Mouse (Mus musculus) neural tube, embryonic 15.5 days (tissue): Measurements from ENCODE around the gene Dnajb12. TPM values are rescaled to one million over a fixed set of nuclear protein-coding genes. Genes with fewer than 3 reads are reported as not detected.

Experiments
- ATAC-seq: fragments of 200-750 bp; cut with Nextera tagmentation; 2 replicates; pipeline ENCODE4 v1.8.0; 2017; ENCODE audit warnings: mild to moderate bottlenecking, moderate TSS enrichment, moderate library complexity; ENCODE audit not compliant: low FRiP score
- H3K27ac ChIP-seq: fragments of 300-500 bp; sonication (generic); replicated peaks from 2 replicates; pipeline ENCODE4 v1.5.1; 2015; ENCODE audit warnings: mild to moderate bottlenecking, inconsistent platforms
- H3K27me3 ChIP-seq: fragments of 300-500 bp; sonication (generic); replicated peaks from 2 replicates; pipeline ENCODE4 v1.6.1; 2015; ENCODE audit warnings: inconsistent platforms
- H3K36me3 ChIP-seq: fragments of 300-500 bp; sonication (generic); 2 replicates; pipeline ENCODE4 v1.6.1; 2015; ENCODE audit warnings: inconsistent platforms
- H3K4me1 ChIP-seq: fragments of 300-500 bp; sonication (generic); 2 replicates; pipeline ENCODE4 v1.6.1; 2015; ENCODE audit warnings: inconsistent platforms
- H3K4me2 ChIP-seq: fragments of 300-500 bp; sonication (generic); 2 replicates; pipeline ENCODE4 v1.6.1; 2015; ENCODE audit warnings: inconsistent platforms, mild to moderate bottlenecking, moderate library complexity
- H3K4me3 ChIP-seq: fragments of 300-500 bp; sonication (generic); replicated peaks from 2 replicates; pipeline ENCODE4 v1.5.1; 2015; ENCODE audit warnings: mild to moderate bottlenecking, inconsistent platforms
- H3K9ac ChIP-seq: fragments of 300-500 bp; sonication (generic); replicated peaks from 2 replicates; pipeline ENCODE4 v1.6.1; 2015; ENCODE audit warnings: mild to moderate bottlenecking, inconsistent platforms
- H3K9me3 ChIP-seq: fragments of 300-500 bp; sonication (generic); replicated peaks from 2 replicates; pipeline ENCODE4 v1.6.1; 2016; ENCODE audit warnings: inconsistent platforms
- WGBS: fragments of 180-500 bp; shearing (Covaris S2); methylation state at CpG from one replicate; pipeline ENCODE4 v1.1.7; 2015; ENCODE audit warnings: mixed read lengths; 5-methylcytosine and 5-hydroxymethylcytosine counted together
- polyA plus RNA-seq: library from polyadenylated mRNA; unstranded; fragments of >200 nt; fragmentation: Nextera tagmentation; extraction: Ambion mirVana; gene quantifications from 2 replicates; pipeline ENCODE4 v1.2.1, GENCODE M21; 2015

The Dnajb12 gene
- polyA plus RNA-seq, 1 experiment from 2014 or later: 17.2 TPM

DNA sequence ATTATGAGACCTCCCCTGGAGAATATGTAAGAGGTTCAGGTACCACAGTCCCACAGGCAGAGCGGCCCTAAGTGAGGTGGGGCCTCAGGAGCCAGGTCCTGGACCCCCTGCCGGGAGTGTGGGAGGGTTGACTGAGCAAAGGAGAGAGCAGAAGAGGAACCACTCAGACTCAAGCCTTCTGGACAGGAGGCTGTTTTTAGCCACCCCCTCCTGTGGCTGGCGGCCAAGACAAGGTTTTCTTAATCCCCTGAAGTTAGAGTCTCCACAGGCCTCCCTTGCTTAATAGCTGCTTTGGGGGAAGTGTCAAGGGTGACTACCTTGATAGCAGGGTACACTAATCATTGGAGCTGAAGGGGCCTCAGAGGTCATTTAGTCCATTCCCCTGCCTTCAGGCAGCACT is 44.9 kb downstream of the Dnajb12 start:
- WGBS: 51% methylated on average over 3 of the region's 3 CpGs
- H3K36me3 ChIP-seq: no peaks in the 10 kb centered on the region
- H3K4me1 ChIP-seq: peaks cover 19% of the 10 kb centered on the region
- ATAC-seq: no peak
- H3K9ac ChIP-seq: no peak overlapping the region
- no peaks in the 10 kb centered on the region for H3K9me3 ChIP-seq
- H3K27ac ChIP-seq: no peak overlapping the region
- H3K4me2 ChIP-seq: no peak overlapping the region
- H3K4me3 ChIP-seq: no peak overlapping the region
- H3K27me3 ChIP-seq: no peaks in the 10 kb centered on the region

DNA sequence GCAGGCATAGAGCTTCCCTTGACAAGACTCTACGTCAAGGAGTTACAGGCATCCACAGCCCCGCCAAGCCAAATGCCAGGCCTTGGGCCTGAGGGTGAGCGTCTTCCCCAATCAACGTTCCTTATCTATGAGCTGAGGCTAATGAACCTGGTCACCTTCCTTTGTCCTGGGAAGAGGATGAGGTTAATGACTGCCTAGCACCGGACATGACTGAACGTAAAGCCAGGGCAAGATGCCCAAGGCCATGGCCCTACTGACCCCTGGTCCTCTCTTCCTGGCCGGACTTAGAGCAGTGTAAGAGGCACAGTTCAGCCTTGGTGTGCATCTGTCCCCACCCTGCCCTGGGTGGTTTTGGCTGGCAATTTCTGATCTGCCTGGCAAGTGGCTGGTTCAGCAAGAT is 49.8 kb downstream of the Dnajb12 start:
- Histone ChIP-seq H3K36me3 (no peaks in the 10 kb centered on the region), H3K4me1 (peaks cover 7% of the 10 kb centered on the region; the same call in 1 of the 2 replicates), H3K9ac (no peak overlapping the region), H3K4me2 (no peak overlapping the region), H3K4me3 (no peak overlapping the region), H3K9me3 (no peaks in the 10 kb centered on the region), H3K27me3 (no peaks in the 10 kb centered on the region), H3K27ac (no peak overlapping the region)
- no peak for ATAC-seq
- WGBS: 97% methylated on average over 7 of the region's 7 CpGs

DNA sequence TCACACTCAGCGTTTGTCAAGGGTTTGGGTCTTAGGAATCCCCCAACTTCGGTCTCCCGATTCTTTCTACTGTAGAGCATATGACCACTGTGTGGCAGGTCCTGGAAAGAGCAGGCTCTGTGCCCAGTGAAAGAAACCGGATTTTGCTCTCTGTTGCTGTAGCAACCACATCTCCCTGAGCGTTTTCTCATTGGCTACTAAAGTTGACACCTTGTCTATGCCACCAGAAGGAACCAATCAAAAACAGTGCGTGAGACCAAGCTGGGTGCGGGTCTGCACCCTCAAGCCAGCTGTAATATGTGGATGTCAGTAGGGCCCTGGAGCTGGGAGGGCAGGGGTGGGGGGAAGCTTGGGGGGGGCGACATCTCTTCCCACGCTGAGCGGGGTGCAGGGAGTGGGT is 51.6 kb downstream of the Dnajb12 start:
- no peaks in the 10 kb centered on the region for H3K9me3 ChIP-seq
- no peaks in the 10 kb centered on the region for H3K27me3 ChIP-seq
- peak overlapping the region; percentile 30; the same call in 1 of the 2 replicates for H3K27ac ChIP-seq
- no peak overlapping the region for H3K4me3 ChIP-seq
- peaks cover 7% of the 10 kb centered on the region; the same call in 1 of the 2 replicates for H3K4me1 ChIP-seq
- no peak overlapping the region for H3K9ac ChIP-seq
- H3K4me2 ChIP-seq: peak overlapping the region; percentile 39
- no peaks in the 10 kb centered on the region for H3K36me3 ChIP-seq
- ATAC-seq: peak; percentile 89
- 34% methylated on average over 10 of the region's 10 CpGs for WGBS

DNA sequence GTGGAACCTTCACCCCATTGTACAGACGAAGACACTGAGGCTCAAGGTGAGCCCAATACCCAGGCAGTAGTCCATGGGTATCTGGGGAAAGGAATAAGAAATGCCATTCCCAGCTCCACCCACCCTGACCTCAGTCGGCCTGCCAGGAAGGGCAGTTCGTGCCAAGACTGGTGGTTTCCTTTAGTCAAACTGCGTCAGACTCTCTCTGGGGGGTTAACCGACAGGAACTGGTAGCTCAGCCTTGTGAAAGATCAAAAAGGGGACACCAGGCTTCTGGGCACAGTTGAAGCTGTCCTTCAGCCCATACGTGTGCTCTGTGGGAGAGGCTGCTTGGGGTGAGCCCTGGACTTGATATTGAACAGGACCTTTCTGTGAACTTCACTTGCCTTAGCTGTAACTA is 53.2 kb downstream of the Dnajb12 start:
- Histone ChIP-seq H3K4me2 (no peak overlapping the region), H3K9me3 (no peaks in the 10 kb centered on the region), H3K4me3 (no peak overlapping the region), H3K36me3 (no peaks in the 10 kb centered on the region), H3K9ac (no peak overlapping the region), H3K27ac (no peak overlapping the region), H3K27me3 (no peaks in the 10 kb centered on the region), H3K4me1 (peaks cover 7% of the 10 kb centered on the region; the same call in 1 of the 2 replicates)
- 84% methylated on average over 6 of the region's 6 CpGs for WGBS
- no peak for ATAC-seq

DNA sequence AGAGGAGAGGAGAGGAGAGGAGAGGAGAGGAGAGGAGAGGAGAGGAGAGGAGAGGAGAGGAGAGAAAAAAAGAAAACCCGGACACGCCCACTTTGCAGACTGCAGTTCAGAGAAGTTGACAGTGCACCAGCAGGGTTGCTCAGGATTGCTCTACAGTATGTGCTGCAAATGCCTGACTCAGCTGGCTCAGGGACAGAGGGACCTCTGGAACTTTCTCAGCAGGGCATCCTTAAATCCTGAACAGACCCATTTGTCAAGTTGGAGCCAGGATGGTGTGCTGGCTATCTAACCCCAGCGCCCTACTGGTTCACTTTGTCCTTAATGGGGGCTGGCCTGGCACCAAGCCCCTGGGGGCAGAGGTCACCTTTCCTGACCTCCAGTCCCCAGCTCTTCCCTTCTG is 54.7 kb downstream of the Dnajb12 start:
- peaks cover 7% of the 10 kb centered on the region; the same call in 1 of the 2 replicates for H3K4me1 ChIP-seq

DNA sequence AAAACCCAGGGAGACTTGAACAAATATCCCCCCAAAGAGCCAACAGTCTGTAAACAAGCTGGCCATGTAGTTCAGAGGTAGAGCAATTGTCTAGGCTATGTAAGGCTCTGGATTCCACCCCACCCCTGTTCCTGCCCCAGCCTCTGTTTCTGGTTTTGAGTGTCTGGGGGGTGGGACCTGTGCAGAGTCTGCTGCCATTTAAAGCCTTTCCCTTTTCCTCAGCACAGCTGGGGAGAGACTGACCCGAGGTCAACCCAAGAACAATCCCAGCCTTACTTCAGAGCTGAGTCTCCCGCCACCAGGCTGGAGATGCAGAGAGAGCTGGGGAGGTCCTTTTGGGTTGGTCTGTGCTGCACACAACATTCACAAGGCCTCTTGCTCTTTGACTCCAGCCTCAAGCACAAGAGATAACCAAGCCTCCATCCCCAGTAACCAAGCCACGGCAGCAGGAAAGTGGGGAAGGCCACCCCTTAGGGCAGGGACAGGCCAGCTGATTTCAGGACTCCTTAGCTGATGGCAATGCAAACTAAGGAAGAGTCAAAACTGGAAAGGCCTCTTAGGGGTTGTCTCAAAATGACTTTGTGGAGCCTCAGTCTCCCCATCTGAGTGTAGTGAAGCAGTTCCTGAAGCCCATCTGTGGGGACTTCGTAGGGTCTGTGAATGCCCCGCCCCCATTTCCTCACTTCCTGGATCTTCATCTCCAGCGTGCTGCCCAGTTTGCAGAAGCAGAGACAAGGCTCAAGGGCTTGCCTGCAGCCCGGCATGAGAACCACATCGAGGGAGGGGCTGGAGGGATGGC is 56.9 kb downstream of the Dnajb12 start:
- no peak overlapping the region for H3K4me2 ChIP-seq
- 54% methylated on average over 8 of the region's 8 CpGs for WGBS
- no peak overlapping the region for H3K27ac ChIP-seq
- no peaks in the 10 kb centered on the region for H3K9me3 ChIP-seq
- no peak overlapping the region for H3K9ac ChIP-seq
- H3K4me1 ChIP-seq: no peaks in the 10 kb centered on the region
- H3K27me3 ChIP-seq: no peaks in the 10 kb centered on the region
- no peak for ATAC-seq
- no peaks in the 10 kb centered on the region for H3K36me3 ChIP-seq
- H3K4me3 ChIP-seq: no peak overlapping the region

More for the DNA sequence above, 54.7 kb downstream of the Dnajb12 start:
- no peak overlapping the region for H3K9ac ChIP-seq
- no peak overlapping the region for H3K27ac ChIP-seq
- H3K4me3 ChIP-seq: no peak overlapping the region
- ATAC-seq: no peak
- WGBS: 67% methylated on average over 3 of the region's 3 CpGs
- no peaks in the 10 kb centered on the region for H3K27me3 ChIP-seq
- H3K36me3 ChIP-seq: no peaks in the 10 kb centered on the region
- no peaks in the 10 kb centered on the region for H3K9me3 ChIP-seq
- H3K4me2 ChIP-seq: no peak overlapping the region

DNA sequence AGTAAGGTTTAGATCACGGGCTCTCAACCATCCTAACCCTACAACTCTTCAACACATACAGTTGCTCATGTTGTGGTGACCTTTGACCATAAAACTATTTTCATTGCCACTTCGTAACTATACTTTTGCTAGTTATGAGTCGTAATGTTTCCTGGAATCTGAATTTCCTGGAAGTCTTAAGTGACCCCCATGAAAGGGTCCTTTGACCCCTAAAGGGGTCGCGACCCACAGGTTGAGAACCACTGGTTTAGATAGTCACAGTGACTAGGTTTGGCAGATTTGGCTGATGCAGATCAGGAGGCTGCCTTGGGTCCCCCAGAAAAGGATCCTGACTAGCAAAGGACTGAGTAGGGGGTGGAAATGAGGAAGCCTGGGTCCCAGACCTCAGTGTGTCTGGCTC is 59.3 kb downstream of the Dnajb12 start:
- no peaks in the 10 kb centered on the region for H3K36me3 ChIP-seq
- no peaks in the 10 kb centered on the region for H3K27me3 ChIP-seq
- H3K4me1 ChIP-seq: peaks cover 17% of the 10 kb centered on the region
- WGBS: 92% methylated on average over 5 of the region's 5 CpGs
- H3K4me2 ChIP-seq: no peak overlapping the region
- no peak overlapping the region for H3K4me3 ChIP-seq
- H3K27ac ChIP-seq: no peak overlapping the region
- no peak overlapping the region for H3K9ac ChIP-seq
- no peak for ATAC-seq
- H3K9me3 ChIP-seq: no peaks in the 10 kb centered on the region

DNA sequence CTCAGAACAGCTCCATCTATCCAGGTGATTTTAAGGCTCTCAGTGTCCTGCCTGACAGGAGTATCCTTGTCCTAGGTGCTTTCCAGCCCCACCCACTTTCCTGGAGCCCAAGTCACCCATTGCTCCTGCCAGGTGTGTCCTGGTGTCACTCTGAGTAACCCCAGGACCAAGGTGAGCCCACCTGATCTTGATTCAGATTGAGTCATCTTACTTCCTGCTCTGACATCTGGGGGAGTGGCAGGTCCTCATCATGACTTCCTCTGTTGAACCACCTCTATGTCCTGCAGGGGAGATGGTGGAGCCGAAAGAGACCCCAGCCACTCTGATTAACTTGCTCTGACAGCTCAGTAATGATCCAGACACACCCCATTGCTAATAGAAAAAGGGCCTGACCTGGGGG is 59.7 kb downstream of the Dnajb12 start:
- no peak for ATAC-seq
- Histone ChIP-seq H3K27ac (no peak overlapping the region), H3K4me1 (peaks cover 19% of the 10 kb centered on the region), H3K4me2 (no peak overlapping the region), H3K9ac (no peak overlapping the region), H3K27me3 (no peaks in the 10 kb centered on the region), H3K9me3 (no peaks in the 10 kb centered on the region), H3K36me3 (no peaks in the 10 kb centered on the region), H3K4me3 (no peak overlapping the region)
- 80% methylated on average over 1 of the region's 1 CpGs for WGBS

DNA sequence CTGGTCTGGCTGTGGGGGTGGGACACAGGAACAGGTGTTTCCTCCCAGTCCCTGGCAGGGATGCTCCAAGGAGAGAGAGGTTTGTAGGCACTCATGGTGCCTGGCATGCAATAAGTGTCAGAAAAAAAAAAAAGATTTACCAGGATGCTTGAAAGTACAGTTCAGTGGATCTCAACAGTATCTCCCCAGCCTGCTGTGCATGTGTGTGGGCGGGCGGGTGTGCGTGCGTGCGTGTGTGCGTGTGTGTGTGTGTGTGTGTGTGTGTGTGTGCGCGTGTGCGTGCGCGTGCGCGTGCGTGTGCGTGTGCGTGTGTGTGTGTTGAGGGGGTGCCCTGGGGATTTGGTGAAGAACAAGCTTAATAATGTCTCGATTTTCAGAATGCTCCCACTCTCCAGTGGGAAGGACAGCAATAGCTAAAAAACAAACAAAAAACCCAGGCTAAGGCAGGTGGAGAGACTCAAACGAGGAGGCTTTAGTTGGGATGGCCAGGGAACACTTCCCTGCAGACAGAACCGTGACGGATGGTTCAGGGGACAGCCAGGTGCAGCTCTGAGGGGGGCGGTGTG is 63.0 kb downstream of the Dnajb12 start:
- peak overlapping the region; percentile 57 for H3K4me2 ChIP-seq
- peak overlapping the region; percentile 73 for H3K27ac ChIP-seq
- peak overlapping the region; percentile 23 for H3K4me3 ChIP-seq
- no peaks in the 10 kb centered on the region for H3K36me3 ChIP-seq
- 0 out of 2 replicates have a peak, but pooled peaks have one; percentile 28 for ATAC-seq
- 57% methylated on average over 21 of the region's 21 CpGs for WGBS
- no peaks in the 10 kb centered on the region for H3K9me3 ChIP-seq
- H3K4me1 ChIP-seq: peaks cover 19% of the 10 kb centered on the region
- peak overlapping the region; percentile 38 for H3K9ac ChIP-seq
- H3K27me3 ChIP-seq: no peaks in the 10 kb centered on the region

DNA sequence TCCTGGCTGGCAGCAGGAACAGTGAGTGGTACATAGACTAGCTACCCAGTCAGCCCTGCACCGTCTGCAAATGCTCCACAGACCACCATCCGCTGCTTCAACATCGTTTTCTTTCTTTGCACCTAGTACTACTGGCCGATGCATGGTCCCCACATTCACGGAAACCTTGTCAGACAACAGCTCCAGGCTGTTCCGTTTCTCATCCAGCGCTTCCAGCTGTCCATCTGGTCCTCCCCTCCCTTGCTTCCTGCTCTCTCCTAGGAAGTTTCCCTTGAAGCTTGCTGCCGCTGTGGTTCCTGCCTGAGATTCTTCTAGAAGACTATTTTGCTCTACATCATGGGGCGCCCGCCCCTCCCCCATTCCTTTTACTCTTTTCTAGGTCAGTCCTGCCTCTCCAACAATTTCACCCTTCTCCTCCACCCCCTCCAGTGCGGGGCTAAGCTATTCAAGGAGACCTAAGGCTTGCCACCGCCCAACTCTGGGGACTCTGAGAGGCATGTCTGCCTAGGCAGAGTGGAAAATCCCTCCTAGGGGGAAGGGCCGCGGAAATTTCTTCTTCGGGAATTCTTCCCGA is 63.6 kb downstream of the Dnajb12 start:
- peak; percentile 72 for ATAC-seq
- Histone ChIP-seq H3K36me3 (no peaks in the 10 kb centered on the region), H3K4me2 (peak overlapping the region; percentile 57), H3K4me1 (peaks cover 19% of the 10 kb centered on the region), H3K9ac (peak overlapping the region; percentile 38), H3K27me3 (no peaks in the 10 kb centered on the region), H3K4me3 (peak overlapping the region; percentile 23), H3K9me3 (no peaks in the 10 kb centered on the region), H3K27ac (peak overlapping the region; percentile 73)
- WGBS: 2% methylated on average over 16 of the region's 16 CpGs

DNA sequence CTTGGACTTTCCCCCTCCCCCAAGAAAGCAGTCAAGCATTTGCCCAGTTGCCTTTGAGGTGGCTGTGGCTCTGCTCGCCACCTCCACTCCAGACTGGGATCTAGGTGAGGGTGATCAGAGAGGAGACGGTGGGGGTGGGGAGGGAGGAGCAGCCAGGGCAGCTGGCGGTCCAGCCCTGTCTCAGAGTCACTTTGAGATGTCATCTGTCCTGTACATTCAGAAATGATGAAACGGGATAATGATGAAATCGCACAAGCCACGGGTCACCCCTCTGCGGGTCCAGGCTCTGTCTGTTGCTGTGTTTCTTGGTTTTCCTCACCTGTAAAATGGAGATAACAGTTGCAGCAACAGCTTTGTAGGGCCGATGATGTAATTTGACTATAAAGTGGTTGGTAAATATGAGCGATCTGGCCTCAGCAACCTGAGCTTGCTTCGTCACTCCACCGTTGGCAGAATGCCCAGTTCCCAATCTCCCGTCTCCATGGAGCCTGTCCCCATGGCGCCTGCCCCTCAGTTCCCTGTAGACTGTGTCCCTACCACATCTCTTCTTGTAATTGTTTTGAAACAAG is 64.1 kb downstream of the Dnajb12 start:
- peak overlapping the region; percentile 73 for H3K27ac ChIP-seq
- WGBS: 47% methylated on average over 13 of the region's 13 CpGs
- ATAC-seq: peak; percentile 40
- H3K4me2 ChIP-seq: peak overlapping the region; percentile 57
- H3K4me1 ChIP-seq: peaks cover 20% of the 10 kb centered on the region
- H3K9ac ChIP-seq: no peak overlapping the region; the same call in 1 of the 2 replicates
- H3K9me3 ChIP-seq: no peaks in the 10 kb centered on the region
- H3K36me3 ChIP-seq: no peaks in the 10 kb centered on the region
- no peaks in the 10 kb centered on the region for H3K27me3 ChIP-seq
- H3K4me3 ChIP-seq: peak overlapping the region; percentile 23
